Mouse (Mus musculus): ENCODE data around the gene Secisbp2.

Gene Secisbp2

GRCm38 (mm10) chr13:51732097-51732664 lies 80.7 kb downstream of the Secisbp2 start:
- DNase-seq (ENCODE audit: low read depth, low spot score): no peak
